Mouse (Mus musculus) left cerebral cortex, adult 9 months (tissue): ENCODE measurements around the gene Cpa4.

Source experiments
- DNase-seq, 2 experiments: peaks; one replicate each; pipeline ENCODE4 v3.0.0; 2022; ENCODE audit warnings: low spot score in 2 of 2

The Cpa4 gene

GRCm38 (mm10) chr6:30568069-30568468, at the start of gene Cpa4:
Gene Cpa4 (plus strand): TSS chr6:30568369.
- no peak for DNase-seq

- DNase-seq: no peak
Measured at GRCm38 (mm10) chr6:30520400-30520799, 47.8 kb upstream of the Cpa4 start.

DNA sequence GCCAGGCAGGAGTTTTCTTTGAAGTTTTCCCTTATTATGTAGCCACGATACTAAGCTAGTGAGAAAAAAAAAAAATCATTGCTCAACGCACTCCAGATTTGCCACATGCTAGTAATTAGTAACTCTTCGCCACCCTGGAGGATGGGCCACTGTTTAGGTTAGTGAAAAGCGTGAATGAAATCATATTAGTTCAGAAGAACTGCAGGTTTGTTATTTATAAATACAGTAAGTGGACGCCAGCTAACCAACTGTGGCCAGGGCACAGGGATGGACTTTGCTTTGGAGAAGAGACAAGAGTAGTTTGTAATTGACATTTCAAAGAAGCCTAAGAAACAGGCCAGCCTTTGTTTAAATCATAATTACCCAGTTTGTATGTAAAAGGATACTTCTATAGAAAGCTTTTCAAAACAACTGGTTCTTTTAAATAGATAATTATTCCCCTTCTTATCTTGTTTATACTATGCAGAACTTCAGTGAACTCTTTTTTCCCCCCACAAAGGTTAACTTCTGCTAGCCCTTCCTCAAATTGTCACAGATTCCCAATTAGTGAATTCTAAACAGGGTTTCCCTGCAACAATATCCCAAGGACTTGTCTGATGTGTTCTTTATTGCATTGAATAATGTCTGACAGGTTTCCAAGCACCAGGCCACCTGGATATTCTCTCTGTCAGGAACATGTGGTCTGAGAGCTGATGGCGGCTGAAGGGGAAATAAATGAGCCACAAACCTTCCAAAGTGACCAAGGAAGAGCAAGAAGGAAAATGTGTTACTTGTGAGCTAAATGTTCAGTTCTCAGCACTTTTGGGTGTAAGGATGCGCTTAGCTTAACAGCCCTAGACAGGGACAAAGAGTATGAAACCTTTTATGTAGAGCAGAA, 42.5 kb upstream of the Cpa4 start:
- no peak for DNase-seq

DNA sequence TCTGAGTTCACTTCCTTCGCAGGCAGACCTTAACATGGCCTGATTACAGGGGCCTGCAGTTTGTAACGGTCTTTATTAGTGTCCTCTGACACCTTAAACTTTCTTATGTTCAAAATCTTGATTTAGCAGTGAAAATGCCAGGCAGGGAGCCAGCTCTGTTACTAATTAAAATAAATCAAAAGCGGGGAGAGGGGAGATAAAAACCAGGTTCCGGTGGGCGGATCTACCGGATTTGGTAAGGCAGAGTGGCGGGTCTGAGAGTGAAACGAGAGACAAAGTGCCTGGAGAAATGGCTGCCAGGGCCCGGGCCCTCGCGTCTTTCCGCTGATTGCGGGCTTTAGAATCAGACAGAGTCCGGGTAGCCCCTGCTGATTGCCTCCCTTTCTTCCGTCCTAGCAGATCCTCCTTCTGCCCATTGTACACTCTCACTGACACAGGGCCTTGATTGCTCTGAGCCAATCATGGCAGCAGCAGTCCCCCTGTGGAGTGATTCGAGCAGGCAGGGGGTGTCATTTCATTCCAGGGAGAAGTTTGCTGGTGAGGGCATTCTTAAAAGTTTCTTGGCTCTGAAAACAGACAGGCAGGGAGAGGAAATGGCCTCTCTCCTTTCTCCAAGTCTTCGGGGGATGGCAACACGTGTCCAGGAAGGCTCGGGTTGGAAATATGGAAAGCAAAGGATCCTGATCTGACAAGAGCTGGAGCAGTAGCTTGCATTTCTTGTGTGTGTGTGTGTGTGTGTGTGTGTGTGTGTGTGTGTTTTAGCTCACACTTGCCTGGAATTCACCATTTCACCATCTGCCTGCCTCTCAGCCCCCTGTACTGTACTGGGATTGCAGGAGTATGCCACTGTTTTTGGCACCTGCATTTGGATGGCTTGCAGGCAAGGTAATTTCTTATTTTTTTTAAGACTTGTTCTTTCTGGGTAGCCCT, 41.3 kb upstream of the Cpa4 start:
- DNase-seq: no peak

- peak in 1 of 2 experiments; percentile 44 for DNase-seq
Measured at GRCm38 (mm10) chr6:30528800-30529199, 39.4 kb upstream of the Cpa4 start.

DNA sequence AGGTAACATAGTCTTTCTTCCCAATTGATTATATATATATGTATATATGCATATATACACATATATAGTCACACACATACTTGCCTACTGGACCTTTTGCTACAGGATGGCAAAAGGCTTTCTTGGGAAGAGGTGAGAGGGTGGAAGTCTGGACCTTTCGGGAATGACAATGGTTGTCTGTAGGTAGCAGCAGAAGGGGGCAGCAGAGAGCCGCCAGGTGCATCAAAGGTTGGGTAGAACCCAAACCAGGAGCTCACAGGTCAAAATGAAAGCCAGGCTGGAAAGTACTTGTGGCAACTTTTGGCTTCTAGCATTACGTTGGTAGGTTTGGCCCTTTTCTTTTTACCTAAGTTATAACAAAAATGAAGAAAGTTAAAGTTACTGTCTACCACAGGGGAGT, 32.8 kb upstream of the Cpa4 start:
- DNase-seq: peak in 1 of 2 experiments; percentile 22

DNA sequence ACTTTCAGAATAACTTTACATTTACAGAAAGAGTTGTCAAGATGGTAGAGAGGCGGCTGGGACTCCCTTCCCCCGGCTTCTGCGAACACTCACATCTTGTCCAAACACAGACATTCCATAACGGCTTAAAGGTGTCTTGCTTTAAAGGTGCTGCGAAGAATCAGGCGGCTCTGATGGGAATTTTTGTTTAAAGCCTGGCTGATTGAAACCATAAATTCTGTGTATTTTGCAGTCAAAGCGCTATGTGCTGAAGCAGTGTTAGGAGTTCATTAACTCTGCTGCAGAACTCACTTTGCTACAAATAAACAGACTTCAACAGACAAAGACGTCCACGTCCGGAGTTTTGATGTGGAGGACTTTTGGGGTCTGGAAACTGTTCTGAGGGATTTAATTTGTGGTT, 29.9 kb upstream of the Cpa4 start:
- DNase-seq: no peak

DNA sequence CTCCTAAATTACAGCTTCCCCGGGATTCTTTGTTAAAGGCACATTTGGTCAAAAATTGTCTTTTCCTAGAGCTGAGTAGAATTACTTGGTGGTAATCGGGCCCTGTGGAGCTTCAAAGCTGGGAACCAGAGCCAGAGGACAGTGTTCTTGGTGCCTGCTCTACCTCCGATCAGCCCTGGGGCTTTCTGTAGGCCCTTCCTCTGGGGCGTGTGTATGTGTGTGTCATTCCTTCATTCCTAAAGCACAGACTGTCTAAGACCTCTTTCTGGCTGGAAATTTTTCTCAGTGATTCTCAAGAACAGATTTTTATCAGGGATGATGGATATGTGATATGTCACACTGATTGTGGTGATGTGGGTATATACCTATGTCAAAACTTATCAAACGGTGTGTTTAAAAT, 29.4 kb upstream of the Cpa4 start:
- DNase-seq: no peak

- DNase-seq: no peak
Measured at GRCm38 (mm10) chr6:30541009-30541799, 27.0 kb upstream of the Cpa4 start, which contains the start of gene Cpa2. Gene Cpa2 (plus strand): TSS chr6:30541582.

DNA sequence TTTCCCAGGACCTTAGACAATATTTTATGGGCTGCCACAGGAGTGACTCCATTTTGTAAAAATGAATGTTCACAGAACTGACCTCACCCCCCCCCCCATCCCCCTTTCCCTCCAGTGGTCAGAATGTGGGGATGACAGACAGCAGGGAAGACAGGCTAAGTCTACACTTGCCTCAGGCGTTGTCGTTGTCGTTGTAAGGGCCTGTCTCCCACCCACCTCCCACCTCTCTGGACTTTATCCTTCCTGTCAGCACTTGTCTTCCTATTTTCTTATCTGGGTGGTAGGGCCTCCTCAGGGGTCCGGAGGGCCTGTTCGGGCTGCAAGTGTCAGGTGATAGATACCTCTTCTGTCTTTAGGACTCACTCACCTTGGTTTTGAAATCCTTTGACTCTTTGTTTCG, 25.9 kb upstream of the Cpa4 start:
- no peak for DNase-seq

DNA sequence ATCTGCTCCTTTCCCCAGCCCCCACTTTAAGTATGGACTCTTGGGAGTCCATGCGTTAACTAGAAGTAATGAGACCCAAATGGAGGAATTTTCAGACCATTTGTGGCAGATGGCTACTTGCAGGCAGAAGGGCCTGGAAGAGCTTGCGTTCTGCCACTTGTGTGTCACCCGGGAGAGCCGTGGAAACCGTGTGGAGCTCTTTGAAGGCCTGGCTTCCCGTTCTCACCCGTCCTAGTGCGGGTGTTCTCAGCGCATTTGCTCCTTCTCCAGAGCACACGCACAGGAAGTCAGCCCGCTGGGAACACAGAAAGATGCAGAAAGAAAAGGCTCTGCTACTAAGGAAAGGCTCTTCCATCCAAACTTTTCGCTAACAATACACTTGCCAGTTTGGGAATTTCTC, 25.1 kb upstream of the Cpa4 start:
- DNase-seq: no peak

- DNase-seq: no peak
Measured at GRCm38 (mm10) chr6:30543851-30544250, 24.3 kb upstream of the Cpa4 start.

DNA sequence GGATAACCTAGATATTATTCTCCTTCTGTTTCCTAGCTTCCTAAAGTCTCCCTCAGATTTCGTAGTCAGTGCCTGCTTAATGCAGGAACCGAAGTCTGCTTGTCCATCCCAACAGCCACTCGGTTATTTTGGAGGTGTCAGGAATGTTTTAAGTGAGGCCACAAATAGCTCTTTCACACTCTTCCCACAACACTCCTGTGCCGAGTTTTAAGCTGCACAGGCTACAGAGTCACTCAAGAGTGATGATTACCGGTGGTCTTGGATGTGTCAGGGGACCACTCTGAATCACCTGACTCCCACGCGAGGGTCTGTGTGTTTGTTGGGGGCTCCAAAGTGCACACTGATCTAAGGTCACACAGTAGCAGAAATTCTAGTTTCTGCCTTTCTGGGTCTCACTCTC, 22.5 kb upstream of the Cpa4 start:
- DNase-seq: peak in 1 of 2 experiments; percentile 43

DNA sequence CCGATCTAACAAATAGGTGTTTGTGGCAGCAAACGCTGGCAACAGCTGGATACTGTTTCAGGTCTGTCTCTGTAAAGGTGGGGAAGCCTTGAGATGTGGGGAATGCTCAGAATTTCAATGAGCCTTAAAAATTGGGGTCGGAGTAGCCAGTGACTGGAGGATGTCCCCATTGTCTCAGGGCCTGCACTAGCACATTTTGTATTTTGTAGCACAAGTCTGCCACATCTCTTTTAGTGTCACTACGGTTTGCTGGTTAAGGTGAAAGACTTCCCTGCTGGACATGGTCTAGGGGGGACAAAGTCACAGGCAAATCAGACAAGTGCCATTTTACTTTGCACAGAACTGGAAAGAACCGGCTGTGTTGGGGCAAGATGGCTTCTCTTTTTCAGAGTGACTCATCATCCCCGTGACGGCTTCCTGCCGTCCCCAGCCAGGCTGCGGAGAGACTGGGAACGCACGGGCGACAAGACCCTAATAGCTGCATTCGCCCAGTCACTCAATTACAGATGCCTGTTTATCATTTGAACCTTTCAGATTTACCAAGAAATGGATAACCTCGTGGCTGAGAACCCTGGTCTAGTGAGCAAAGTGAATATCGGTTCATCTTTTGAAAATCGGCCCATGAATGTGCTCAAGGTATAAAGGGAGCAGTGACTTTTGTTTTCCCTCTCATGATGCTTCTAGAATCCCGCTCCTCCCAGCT, 21.4 kb upstream of the Cpa4 start:
- DNase-seq: peak in 1 of 2 experiments; percentile 40

DNA sequence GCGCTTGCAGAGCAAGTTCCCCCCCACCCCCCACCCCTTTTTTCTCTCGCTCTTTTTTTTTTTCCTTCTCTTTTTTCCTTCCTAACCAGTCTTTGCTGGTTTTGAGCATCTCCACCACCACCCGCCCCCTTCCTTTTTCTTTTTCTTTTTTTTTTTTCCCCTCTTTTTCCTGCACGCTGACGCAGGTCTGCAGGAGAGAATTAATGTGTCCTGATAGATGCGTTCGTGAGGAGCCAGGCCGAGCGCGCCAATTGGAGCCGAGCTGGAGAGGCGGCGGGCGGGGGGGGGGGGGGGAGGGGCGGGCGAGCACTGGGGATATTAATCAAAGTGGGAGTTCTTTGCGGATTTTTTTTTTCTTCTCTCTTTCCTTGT, 20.9 kb upstream of the Cpa4 start:
- DNase-seq: no peak

DNA sequence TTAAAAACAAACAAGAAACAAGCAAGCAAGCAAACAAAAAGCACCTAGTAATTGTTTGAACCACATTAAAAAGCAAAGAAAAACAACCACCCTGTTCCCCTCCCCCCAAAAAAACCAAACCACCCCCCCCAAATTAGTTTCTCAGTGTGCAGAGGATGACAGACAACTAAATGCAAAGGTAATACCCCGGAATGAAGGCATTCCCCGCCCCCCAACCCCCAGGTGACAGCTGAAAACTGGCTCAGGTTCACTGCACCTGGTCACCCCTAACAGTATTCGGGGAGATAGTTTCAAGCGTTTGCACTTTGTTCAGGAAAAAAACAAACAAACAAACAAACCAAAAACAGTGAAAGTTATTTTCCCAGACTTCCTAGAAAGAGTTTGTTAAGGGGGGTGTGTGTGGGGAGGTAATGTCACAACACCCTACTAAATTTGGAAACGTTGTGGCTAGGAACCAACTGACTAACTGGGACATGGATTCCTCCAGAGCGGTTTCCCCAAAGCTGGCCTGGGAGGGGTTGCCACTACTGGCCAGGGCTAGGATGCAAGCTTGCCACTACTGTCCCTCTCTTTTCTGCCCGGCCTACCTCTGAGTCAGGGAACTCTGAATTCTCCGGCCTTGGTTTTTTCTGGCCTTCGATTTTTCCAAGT, 20.4 kb upstream of the Cpa4 start:
- DNase-seq: no peak

DNA sequence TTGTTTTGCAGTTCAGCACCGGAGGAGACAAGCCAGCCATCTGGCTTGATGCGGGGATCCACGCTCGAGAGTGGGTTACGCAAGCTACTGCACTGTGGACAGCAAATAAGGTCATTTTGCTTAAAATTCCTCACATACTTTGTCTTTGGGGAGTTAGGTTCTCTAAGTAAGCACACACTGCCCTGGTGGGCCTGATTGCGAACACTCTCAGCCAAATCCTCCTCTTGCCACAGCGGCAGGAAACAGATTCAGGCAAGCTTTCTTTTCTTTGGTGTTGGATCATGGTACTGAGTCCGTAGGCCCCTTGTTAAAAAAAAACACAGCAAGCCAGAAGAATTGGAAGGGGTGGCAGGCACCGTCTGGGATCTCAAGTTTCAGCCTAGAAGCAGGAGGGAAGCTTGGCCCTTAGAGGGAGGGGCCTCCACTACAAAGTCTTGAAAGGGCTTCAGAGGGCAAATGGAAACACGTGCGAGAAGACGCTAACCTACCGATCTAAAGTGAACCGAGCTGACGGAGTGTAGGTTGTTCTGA, 18.9 kb upstream of the Cpa4 start:
- DNase-seq: peak in 1 of 2 experiments; percentile 25

DNA sequence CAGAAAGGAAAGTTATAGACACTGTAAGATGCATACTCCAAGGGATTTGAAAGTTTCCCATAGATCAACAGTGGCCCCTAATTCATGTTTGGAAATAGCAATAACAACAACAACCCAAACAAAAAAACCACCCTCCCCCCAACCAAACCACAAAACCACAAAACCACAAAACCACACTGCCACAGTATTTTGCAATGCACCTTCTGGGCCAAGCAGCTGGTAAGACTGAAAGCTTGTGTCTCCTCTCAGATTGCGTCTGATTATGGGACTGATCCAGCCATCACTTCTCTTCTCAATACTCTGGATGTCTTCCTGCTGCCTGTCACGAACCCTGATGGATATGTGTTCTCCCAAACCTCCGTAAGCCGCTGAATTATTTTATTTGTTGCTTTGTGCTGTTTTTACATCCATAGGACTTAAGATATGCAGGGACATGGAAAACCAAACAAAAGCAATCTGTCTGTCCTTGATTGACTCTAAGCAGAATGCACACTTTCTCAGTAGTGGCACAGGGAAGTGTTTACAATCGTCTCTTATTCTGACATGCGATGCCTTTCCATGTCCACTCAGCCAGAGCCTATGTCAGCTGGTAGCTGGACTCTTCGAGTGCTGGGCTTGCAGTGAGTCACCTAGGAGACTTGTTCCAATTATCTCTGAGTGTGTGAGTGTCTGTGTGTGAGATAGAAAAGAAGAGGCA, 17.5 kb upstream of the Cpa4 start:
- no peak for DNase-seq

- DNase-seq: no peak
Measured at GRCm38 (mm10) chr6:30551193-30551515, 17.0 kb upstream of the Cpa4 start.
